In genomic region chr5:65897731-65898130, GRCm38 (mm10) we compare ENCODE assay signal across 24 mouse cellular contexts. TPM values are rescaled to one million over a fixed set of nuclear protein-coding genes. Genes with fewer than 3 reads are reported as not detected.
DNase-seq lines count a peak whose midpoint lies in the region; ATAC-seq and TF ChIP-seq lines count a peak whose summit lies in the region.
"Had no signal": no experiment of that assay in that cellular context is flagged by ENCODE, and none has a peak within 500 bp of the region (broad histone marks: within the 10 kb centered on the region; RNA-seq: fewer than 3 reads in every experiment).

No protein-coding gene starts in this region.

- no peak for TF ChIP-seq CTCF in spleen, adult 2 months (IDR thresholded peaks at IDR 0.05; ENCODE audit: extremely low read depth, insufficient read depth, insufficient read length, insufficient replicate concordance)

- H3K4me2 ChIP-seq in midbrain, embryonic 13.5 days (replicated peaks): no peak overlapping the region
- H3K4me2 ChIP-seq: heart, embryonic 12.5 days; hindbrain, embryonic 12.5 days; intestine, embryonic 15.5 days had no signal

- H3K9ac ChIP-seq in midbrain, embryonic 13.5 days (replicated peaks): no peak overlapping the region
- H3K9ac ChIP-seq: heart, embryonic 12.5 days; hindbrain, embryonic 12.5 days; intestine, embryonic 15.5 days had no signal

- TF ChIP-seq POLR2A in spleen, adult 2 months (IDR thresholded peaks at IDR 0.05; ENCODE audit: low read depth, low read length): no peak

- intact Hi-C loops in heart, postnatal 25 days (cut with DNase I): no loop called here

- no peak overlapping the region for H3K4me3 ChIP-seq in spleen, adult 2 months (ENCODE audit: extremely low read depth, insufficient read depth, insufficient read length)
- H3K4me3 ChIP-seq in midbrain, embryonic 13.5 days (replicated peaks): no peak overlapping the region
- H3K4me3 ChIP-seq: embryonic facial prominence, embryonic 10.5 days; erythroblast, embryonic 14.5 days; forebrain, embryonic 10.5 days; heart, embryonic 12.5 days; hindbrain, embryonic 12.5 days; intestine, embryonic 15.5 days had no signal

- no peaks in the 10 kb centered on the region for H3K9me3 ChIP-seq in midbrain, embryonic 13.5 days
- H3K9me3 ChIP-seq: hindbrain, embryonic 12.5 days; intestine, embryonic 15.5 days had no signal

- WGBS in spleen, adult 2 months: 65% methylated on average over 2 of the region's 2 CpGs
- WGBS in midbrain, embryonic 13.5 days: 91% methylated on average over 2 of the region's 2 CpGs

- peaks cover 14% of the 10 kb centered on the region for H3K36me3 ChIP-seq in spleen, adult 2 months (ENCODE audit: control insufficient read depth, insufficient read depth, low read length)
- no peaks in the 10 kb centered on the region for H3K36me3 ChIP-seq in midbrain, embryonic 13.5 days
- H3K36me3 ChIP-seq: embryonic facial prominence, embryonic 10.5 days; forebrain, embryonic 10.5 days; heart, embryonic 12.5 days; hindbrain, embryonic 12.5 days; intestine, embryonic 15.5 days had no signal

- H3K27ac ChIP-seq in spleen, adult 2 months (ENCODE audit: insufficient read depth, low read length): 0 out of 2 replicates have a peak overlapping the region, but pooled peaks have one; percentile 6
- no peak overlapping the region for H3K27ac ChIP-seq in midbrain, embryonic 13.5 days
- H3K27ac ChIP-seq: embryonic facial prominence, embryonic 10.5 days; forebrain, embryonic 10.5 days; hindbrain, embryonic 12.5 days; intestine, embryonic 15.5 days had no signal

- H3K4me1 ChIP-seq in spleen, adult 2 months (ENCODE audit: control insufficient read depth, insufficient read depth, insufficient read length): peaks cover 34% of the 10 kb centered on the region
- no peaks in the 10 kb centered on the region for H3K4me1 ChIP-seq in midbrain, embryonic 13.5 days (replicated peaks)
- H3K4me1 ChIP-seq: embryonic facial prominence, embryonic 10.5 days; forebrain, embryonic 10.5 days had no signal

- DNase-seq in spleen, adult 2 months (ENCODE audit: low read depth in 1 of 2, low spot score in 2 of 2): no peak
- no peak for DNase-seq in spleen, adult 18-20 months
- DNase-seq in CD4-positive helper T cell, adult 2 months (ENCODE audit: low read depth, low spot score): peak; percentile 72
- peak; percentile 41 for DNase-seq in T-cell, adult 2 months (ENCODE audit: low spot score)
- DNase-seq in naive thymus-derived CD4-positive, alpha-beta T cell, adult 2 months (ENCODE audit: low read depth): peak; percentile 71
- no peak for DNase-seq in heart, postnatal 25 days (ENCODE audit: low spot score)
- DNase-seq: adrenal gland, adult 8-10 months; adrenal gland, postnatal 36 days; cerebellum, adult 2 months; cerebellum, postnatal 10 days; gastrocnemius, postnatal 14 days; heart, postnatal 4 days had no signal

- no peak for ATAC-seq in midbrain, embryonic 13.5 days
- ATAC-seq: forebrain, embryonic 14.5 days; hindbrain, embryonic 16.5 days; intestine, embryonic 15.5 days; Patski had no signal

- H3K27me3 ChIP-seq in spleen, adult 2 months (ENCODE audit: control insufficient read depth, insufficient read depth, low read length): no peaks in the 10 kb centered on the region
- no peaks in the 10 kb centered on the region for H3K27me3 ChIP-seq in midbrain, embryonic 13.5 days
- H3K27me3 ChIP-seq: heart, embryonic 12.5 days; hindbrain, embryonic 12.5 days; intestine, embryonic 15.5 days; Patski had no signal

RNA-seq across cellular contexts. Expression of gene Rhoh, which starts 36.7 kb away (rescaled TPM):
- 28.0 and 33.6 TPM in 2 replicates for polyA plus RNA-seq in spleen, adult 2 months (2012; rRNA removed)
- total RNA-seq in heart, postnatal 25 days (2021): under 1 TPM; 0.42 to 0.87 TPM
- polyA plus RNA-seq in midbrain, embryonic 13.5 days (2015; fragmentation: Nextera tagmentation; extraction: Ambion mirVana): 0.27 and 0.32 TPM in 2 replicates
- polyA plus RNA-seq: erythroblast, embryonic 14.5 days had no signal

RNA-seq across cellular contexts. Expression of gene Chrna9, which starts 37.0 kb away (rescaled TPM):
- polyA plus RNA-seq in spleen, adult 2 months (2012; rRNA removed): 0.54 TPM in 1 of 2 replicates, not detected in the other
- total RNA-seq in heart, postnatal 25 days (2021): under 1 TPM in 1 of 2 experiments, not detected in 1; 0.22 TPM
- not detected in 2 replicates for polyA plus RNA-seq in midbrain, embryonic 13.5 days (2015; fragmentation: Nextera tagmentation; extraction: Ambion mirVana)
- total RNA-seq: adrenal gland, adult 8-10 months; adrenal gland, postnatal 36 days had no signal
- polyA plus RNA-seq: cerebellum, adult 2 months; erythroblast, embryonic 14.5 days; forebrain, embryonic 10.5 days; forebrain, embryonic 14.5 days; frontal cortex, adult 2 months; gonadal fat pad, adult 2 months; hindbrain, embryonic 16.5 days; intestine, embryonic 15.5 days; Patski had no signal

Comparison
In these comparisons a context has a peak if more than half of its experiments do, and no peak if none do; other contexts are left out.
1. DNase-seq: peak in CD4-positive helper T cell, adult 2 months (single experiment), T-cell, adult 2 months (single experiment) and naive thymus-derived CD4-positive, alpha-beta T cell, adult 2 months (single experiment); none in spleen, adult 2 months (0 of 2), spleen, adult 18-20 months (0 of 2) and heart, postnatal 25 days (single experiment).
2. RNA of gene Rhoh, which starts 36.7 kb away (polyA plus RNA-seq): 28.0 to 33.6 TPM in spleen, adult 2 months; 0.27 to 0.32 TPM in midbrain, embryonic 13.5 days; every median in the first group is over 10 times any median in the second.